Mouse (Mus musculus): ENCODE data around the gene Pld1. TPM values are rescaled to one million over a fixed set of nuclear protein-coding genes. Genes with fewer than 3 reads are reported as not detected.

The Pld1 gene
- polyA plus RNA-seq, 2 experiments: 6.4 to 6.8 TPM

- no peak overlapping the region for H3K4me2 ChIP-seq (replicated peaks; ENCODE audit: low read depth, low read length, severe bottlenecking)
- H3K27me3 ChIP-seq (ENCODE audit: control insufficient read depth, insufficient read depth, low read length): no peaks in the 10 kb centered on the region
- H3K4me1 ChIP-seq (ENCODE audit: control insufficient read depth, insufficient read depth, low read length): no peaks in the 10 kb centered on the region
- no peaks in the 10 kb centered on the region; the same call in 1 of the 2 replicates for H3K9me3 ChIP-seq (ENCODE audit: control insufficient read depth, low read length)
- no peak overlapping the region for H3K4me3 ChIP-seq (replicated peaks; ENCODE audit: low read length)
- ATAC-seq (ENCODE audit: low FRiP score, low read depth): no peak
- 96% methylated on average over 1 of the region's 1 CpGs for WGBS
- no peak overlapping the region for H3K9ac ChIP-seq (ENCODE audit: low read depth, low read length, severe bottlenecking)
- H3K27ac ChIP-seq (replicated peaks; ENCODE audit: low read depth, low read length): no peak overlapping the region
- no peak for TF ChIP-seq POLR2A (IDR thresholded peaks at IDR 0.05; ENCODE audit: borderline replicate concordance, extremely low read depth, insufficient read depth, insufficient read length)
- no peaks in the 10 kb centered on the region for H3K36me3 ChIP-seq (ENCODE audit: control insufficient read depth, insufficient read depth, low read length)
- DNase-seq (ENCODE audit: low spot score): no peak
Observed at GRCm38 (mm10) chr3:28080116-28080515, 141.6 kb downstream of the Pld1 start.

GRCm38 (mm10) chr3:28081012-28081411, 142.5 kb downstream of the Pld1 start:
- TF ChIP-seq POLR2A (IDR thresholded peaks at IDR 0.05; ENCODE audit: borderline replicate concordance, extremely low read depth, insufficient read depth, insufficient read length): no peak
- no peak overlapping the region for H3K4me3 ChIP-seq (replicated peaks; ENCODE audit: low read length)
- no peaks in the 10 kb centered on the region for H3K27me3 ChIP-seq (ENCODE audit: control insufficient read depth, insufficient read depth, low read length)
- ATAC-seq (ENCODE audit: low FRiP score, low read depth): no peak
- no peaks in the 10 kb centered on the region for H3K4me1 ChIP-seq (ENCODE audit: control insufficient read depth, insufficient read depth, low read length)
- 75% methylated on average over 6 of the region's 6 CpGs for WGBS
- H3K27ac ChIP-seq (replicated peaks; ENCODE audit: low read depth, low read length): no peak overlapping the region
- no peak overlapping the region for H3K4me2 ChIP-seq (replicated peaks; ENCODE audit: low read depth, low read length, severe bottlenecking)
- no peak for DNase-seq (ENCODE audit: low spot score)
- H3K36me3 ChIP-seq (ENCODE audit: control insufficient read depth, insufficient read depth, low read length): no peaks in the 10 kb centered on the region
- no peak overlapping the region for H3K9ac ChIP-seq (ENCODE audit: low read depth, low read length, severe bottlenecking)
- H3K9me3 ChIP-seq (ENCODE audit: control insufficient read depth, low read length): no peaks in the 10 kb centered on the region; the same call in 1 of the 2 replicates

DNA sequence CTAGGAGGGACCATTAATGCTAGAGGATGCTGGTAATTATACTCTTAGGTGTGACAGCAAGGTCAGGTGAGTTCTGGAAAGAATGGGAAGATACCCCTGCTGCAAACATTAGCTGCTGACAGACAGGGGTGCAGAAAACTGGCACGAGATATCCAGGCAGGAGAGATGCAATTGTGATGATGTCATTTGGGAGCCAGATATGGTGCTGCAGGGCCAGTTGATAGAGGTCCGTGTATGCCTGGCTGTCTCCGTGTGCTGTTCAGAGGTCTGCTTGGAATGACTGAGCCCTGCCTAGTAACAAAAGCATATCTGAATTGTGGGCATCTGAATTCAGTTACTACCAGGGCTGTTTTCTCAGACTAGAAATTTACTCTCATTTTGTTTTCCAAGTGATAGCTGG, 144.7 kb downstream of the Pld1 start:
- H3K27ac ChIP-seq (replicated peaks; ENCODE audit: low read depth, low read length): no peak overlapping the region
- WGBS: 59% methylated on average over 3 of the region's 3 CpGs
- TF ChIP-seq POLR2A (IDR thresholded peaks at IDR 0.05; ENCODE audit: borderline replicate concordance, extremely low read depth, insufficient read depth, insufficient read length): no peak
- H3K4me1 ChIP-seq (ENCODE audit: control insufficient read depth, insufficient read depth, low read length): no peaks in the 10 kb centered on the region
- H3K36me3 ChIP-seq (ENCODE audit: control insufficient read depth, insufficient read depth, low read length): no peaks in the 10 kb centered on the region
- no peak overlapping the region for H3K9ac ChIP-seq (ENCODE audit: low read depth, low read length, severe bottlenecking)
- no peak overlapping the region for H3K4me2 ChIP-seq (replicated peaks; ENCODE audit: low read depth, low read length, severe bottlenecking)
- no peaks in the 10 kb centered on the region for H3K9me3 ChIP-seq (ENCODE audit: control insufficient read depth, low read length)
- DNase-seq (ENCODE audit: low spot score): no peak
- H3K27me3 ChIP-seq (ENCODE audit: control insufficient read depth, insufficient read depth, low read length): no peaks in the 10 kb centered on the region
- H3K4me3 ChIP-seq (replicated peaks; ENCODE audit: low read length): no peak overlapping the region
- no peak for ATAC-seq (ENCODE audit: low FRiP score, low read depth)

DNA sequence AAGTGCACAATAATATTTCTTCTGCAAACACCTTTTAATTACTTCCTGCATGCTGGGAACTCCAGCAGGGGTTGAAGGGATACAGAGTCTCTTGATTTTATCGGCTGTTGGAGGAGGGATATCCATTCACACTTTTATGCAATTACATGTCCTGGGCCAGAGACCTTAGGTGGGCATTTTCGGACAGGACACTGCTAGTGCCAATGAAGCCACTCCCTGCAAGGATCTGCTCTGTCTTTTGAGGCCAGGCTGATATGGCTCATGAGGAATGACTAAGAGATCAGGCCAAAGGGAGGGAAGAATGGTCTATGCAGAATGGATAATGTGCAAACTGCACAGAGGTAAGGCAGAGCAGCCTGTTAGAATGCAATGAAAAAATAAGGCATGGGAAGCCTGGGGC, 145.8 kb downstream of the Pld1 start:
- 27% methylated on average over 2 of the region's 2 CpGs for WGBS
- no peak overlapping the region for H3K27ac ChIP-seq (replicated peaks; ENCODE audit: low read depth, low read length)
- ATAC-seq (ENCODE audit: low FRiP score, low read depth) (no peak), DNase-seq (ENCODE audit: low spot score) (no peak)
- H3K4me1 ChIP-seq (ENCODE audit: control insufficient read depth, insufficient read depth, low read length): no peaks in the 10 kb centered on the region
- H3K4me2 ChIP-seq (replicated peaks; ENCODE audit: low read depth, low read length, severe bottlenecking): no peak overlapping the region
- no peaks in the 10 kb centered on the region for H3K9me3 ChIP-seq (ENCODE audit: control insufficient read depth, low read length)
- H3K36me3 ChIP-seq (ENCODE audit: control insufficient read depth, insufficient read depth, low read length): no peaks in the 10 kb centered on the region
- H3K4me3 ChIP-seq (replicated peaks; ENCODE audit: low read length): no peak overlapping the region
- H3K27me3 ChIP-seq (ENCODE audit: control insufficient read depth, insufficient read depth, low read length): no peaks in the 10 kb centered on the region
- no peak overlapping the region for H3K9ac ChIP-seq (ENCODE audit: low read depth, low read length, severe bottlenecking)
- TF ChIP-seq POLR2A (IDR thresholded peaks at IDR 0.05; ENCODE audit: borderline replicate concordance, extremely low read depth, insufficient read depth, insufficient read length): no peak

DNA sequence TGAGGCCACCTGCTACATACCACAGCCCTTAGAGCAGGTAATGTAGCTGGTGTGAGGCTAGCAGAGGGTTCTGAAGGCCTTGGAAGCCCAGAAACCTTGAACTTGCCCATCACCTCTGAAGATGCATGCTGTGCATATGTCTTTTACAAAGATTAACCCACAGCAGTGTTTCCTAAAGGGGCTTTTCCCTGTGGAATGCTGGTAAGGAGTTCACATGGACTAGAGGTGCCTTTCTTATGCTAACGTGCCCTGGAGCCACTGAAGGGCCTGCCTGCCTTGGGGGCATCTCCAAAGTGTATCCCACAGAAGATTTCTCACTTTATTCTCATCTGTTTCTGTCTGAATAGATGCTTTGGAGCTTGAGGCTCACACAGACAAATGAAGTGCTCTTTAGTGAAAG, 152.8 kb downstream of the Pld1 start:
- Histone ChIP-seq H3K4me2 (replicated peaks; ENCODE audit: low read depth, low read length, severe bottlenecking) (no peak overlapping the region), H3K27me3 (ENCODE audit: control insufficient read depth, insufficient read depth, low read length) (no peaks in the 10 kb centered on the region), H3K36me3 (ENCODE audit: control insufficient read depth, insufficient read depth, low read length) (no peaks in the 10 kb centered on the region), H3K4me1 (ENCODE audit: control insufficient read depth, insufficient read depth, low read length) (no peaks in the 10 kb centered on the region), H3K9ac (ENCODE audit: low read depth, low read length, severe bottlenecking) (no peak overlapping the region), H3K4me3 (replicated peaks; ENCODE audit: low read length) (no peak overlapping the region), H3K9me3 (ENCODE audit: control insufficient read depth, low read length) (no peaks in the 10 kb centered on the region), H3K27ac (replicated peaks; ENCODE audit: low read depth, low read length) (no peak overlapping the region)
- no peak for ATAC-seq (ENCODE audit: low FRiP score, low read depth)
- TF ChIP-seq POLR2A (IDR thresholded peaks at IDR 0.05; ENCODE audit: borderline replicate concordance, extremely low read depth, insufficient read depth, insufficient read length): no peak
- DNase-seq (ENCODE audit: low spot score): no peak
- WGBS: 82% methylated on average over 1 of the region's 1 CpGs

GRCm38 (mm10) chr3:28091741-28092140, 153.2 kb downstream of the Pld1 start:
- H3K27ac ChIP-seq (replicated peaks; ENCODE audit: low read depth, low read length): no peak overlapping the region
- no peaks in the 10 kb centered on the region for H3K27me3 ChIP-seq (ENCODE audit: control insufficient read depth, insufficient read depth, low read length)
- no peak for ATAC-seq (ENCODE audit: low FRiP score, low read depth)
- no peaks in the 10 kb centered on the region for H3K4me1 ChIP-seq (ENCODE audit: control insufficient read depth, insufficient read depth, low read length)
- DNase-seq (ENCODE audit: low spot score): no peak
- no peak overlapping the region for H3K4me2 ChIP-seq (replicated peaks; ENCODE audit: low read depth, low read length, severe bottlenecking)
- no peak overlapping the region for H3K4me3 ChIP-seq (replicated peaks; ENCODE audit: low read length)
- no peak overlapping the region for H3K9ac ChIP-seq (ENCODE audit: low read depth, low read length, severe bottlenecking)
- 57% methylated on average over 2 of the region's 2 CpGs for WGBS
- H3K36me3 ChIP-seq (ENCODE audit: control insufficient read depth, insufficient read depth, low read length): no peaks in the 10 kb centered on the region
- no peaks in the 10 kb centered on the region for H3K9me3 ChIP-seq (ENCODE audit: control insufficient read depth, low read length)
- TF ChIP-seq POLR2A (IDR thresholded peaks at IDR 0.05; ENCODE audit: borderline replicate concordance, extremely low read depth, insufficient read depth, insufficient read length): no peak
